Mouse (Mus musculus): ENCODE data around the gene Tuba3b.

Tuba3b gene

DNA sequence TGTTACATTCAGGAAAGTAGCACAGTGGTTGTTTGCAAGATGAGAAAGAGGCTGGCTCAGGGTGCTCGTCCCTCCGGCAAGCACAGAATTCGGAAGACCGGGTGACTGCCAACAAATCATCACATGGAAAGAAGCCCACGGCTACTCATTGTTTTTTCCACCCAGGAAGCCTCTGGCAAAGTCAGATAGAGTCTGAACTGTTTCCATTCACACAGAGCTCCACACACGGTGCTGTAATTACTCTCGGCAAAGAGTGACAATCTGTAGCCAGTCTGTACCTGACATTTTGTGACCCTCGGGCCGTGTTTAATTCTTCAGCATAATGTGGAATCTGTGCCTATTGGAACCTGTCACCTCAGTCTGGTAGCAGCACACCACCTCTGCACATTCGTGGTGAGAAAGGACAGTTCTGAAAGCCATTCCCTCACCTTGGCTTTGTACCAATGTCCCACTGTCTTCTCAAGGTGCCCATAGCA is 54.1 kb downstream of the Tuba3b start:
- DNase-seq = no peak

Data from B cell, adult 2 months (primary cell).